Mouse (Mus musculus) CH12.LX (cell line): Measurements from ENCODE around the gene Tspan14. TPM values are rescaled to one million over a fixed set of nuclear protein-coding genes. Genes with fewer than 3 reads are reported as not detected.

ENCODE experiments used
- DNase-seq: peaks from one replicate; pipeline ENCODE4 v3.0.0-alpha.2; 2013; ENCODE audit errors: extremely low read depth
- H3K27ac ChIP-seq: 2 replicates; pipeline ENCODE4 v1.5.1; 2012; ENCODE audit warnings: low read depth, mild to moderate bottlenecking, control low read depth, moderate library complexity; ENCODE audit not compliant: insufficient read depth
- H3K27me3 ChIP-seq: replicated peaks from 2 replicates; pipeline ENCODE3; 2012; ENCODE audit warnings: inconsistent platforms
- H3K36me3 ChIP-seq, 2 experiments: replicated peaks in 1 of 2; 2 replicates each; pipeline versions ENCODE3 to v1.6.1; 2012; ENCODE audit warnings: inconsistent platforms in 1 of 2, low read length in 1 of 2, mild to moderate bottlenecking in 1 of 2, mixed read lengths in 1 of 2, moderate library complexity in 1 of 2; ENCODE audit not compliant: control insufficient read depth in 1 of 2, insufficient read depth in 1 of 2
- H3K4me1 ChIP-seq, 2 experiments: 2 replicates each; pipeline ENCODE4 v1.6.1; 2012; ENCODE audit warnings: inconsistent platforms in 1 of 2, moderate library complexity in 1 of 2; ENCODE audit not compliant: insufficient read depth in 2 of 2, control insufficient read depth in 1 of 2
- H3K4me2 ChIP-seq: 2 replicates; pipeline ENCODE4 v1.6.1; 2012; ENCODE audit warnings: low read depth, mild to moderate bottlenecking, control low read depth; ENCODE audit not compliant: poor library complexity, insufficient read depth, severe bottlenecking
- H3K4me3 ChIP-seq, 3 experiments: fragments of 150-350 bp in 1 of 3; sonication (generic) in 1 of 3; replicated peaks in 1 of 3; 2 replicates each; pipeline versions ENCODE3 to v1.5.1; 2011 to 2012; ENCODE audit warnings: low read depth in 2 of 3, low read length in 2 of 3, mild to moderate bottlenecking in 2 of 3, moderate library complexity in 2 of 3, control low read depth in 1 of 3, improper control_type of control experiment in 1 of 3, inconsistent platforms in 1 of 3, mixed read lengths in 1 of 3; ENCODE audit not compliant: poor library complexity in 1 of 3
- H3K79me2 ChIP-seq: replicated peaks from 2 replicates; pipeline ENCODE4 v1.6.1; 2012; ENCODE audit warnings: mild to moderate bottlenecking, moderate library complexity; ENCODE audit not compliant: control insufficient read depth, poor library complexity, insufficient read depth, severe bottlenecking; ENCODE audit errors: extremely low read depth
- H3K9ac ChIP-seq: 2 replicates; pipeline ENCODE4 v1.6.1; 2012; ENCODE audit warnings: low read depth, mild to moderate bottlenecking, control low read depth, moderate library complexity; ENCODE audit not compliant: insufficient read depth
- H3K9me3 ChIP-seq: replicated peaks from 2 replicates; pipeline ENCODE3; 2012; ENCODE audit warnings: low read length, inconsistent platforms, mixed read lengths
- CHD1 ChIP-seq: IDR thresholded peaks from 2 replicates; pipeline ENCODE4 v1.6.1; 2012; ENCODE audit warnings: low read depth, low read length, improper control_type of control experiment, inconsistent platforms
- CTCF ChIP-seq, 2 experiments: IDR thresholded peaks in 1 of 2; conservative IDR thresholded peaks in 1 of 2; 2 replicates each; pipeline ENCODE4 v1.5.1; 2011 to 2012; ENCODE audit warnings: low read depth in 2 of 2, low read length in 2 of 2, improper control_type of control experiment in 1 of 2, inconsistent platforms in 1 of 2, mild to moderate bottlenecking in 1 of 2, moderate library complexity in 1 of 2
- E2F4 ChIP-seq: IDR thresholded peaks from 2 replicates; pipeline ENCODE4 v1.6.1; 2011; ENCODE audit warnings: low read depth, low read length, improper control_type of control experiment; ENCODE audit not compliant: insufficient replicate concordance
- ELF1 ChIP-seq: IDR thresholded peaks from 2 replicates; pipeline ENCODE4 v1.6.1; 2014; ENCODE audit warnings: low read depth, mild to moderate bottlenecking, inconsistent platforms, low read length, improper control_type of control experiment
- GABPA ChIP-seq: IDR thresholded peaks from 2 replicates; pipeline ENCODE4 v1.6.1; 2012; ENCODE audit warnings: low read depth, low read length, improper control_type of control experiment, inconsistent platforms; ENCODE audit not compliant: insufficient replicate concordance
- IRF4 ChIP-seq: IDR thresholded peaks from 2 replicates; pipeline ENCODE4 v1.6.1; 2014; ENCODE audit warnings: low read depth, mild to moderate bottlenecking, inconsistent platforms, low read length, improper control_type of control experiment
- JUND ChIP-seq: conservative IDR thresholded peaks from 2 replicates; pipeline ENCODE4 v1.6.1; 2011; ENCODE audit warnings: low read depth, low read length, improper control_type of control experiment
- KAT2A ChIP-seq: IDR thresholded peaks from 2 replicates; pipeline ENCODE4 v1.6.1; 2012; ENCODE audit warnings: low read length, improper control_type of control experiment, inconsistent platforms; ENCODE audit not compliant: insufficient replicate concordance
- MAX ChIP-seq: IDR thresholded peaks from 2 replicates; pipeline ENCODE4 v1.6.1; 2011; ENCODE audit warnings: low read length, improper control_type of control experiment
- MYC ChIP-seq: IDR thresholded peaks from 2 replicates; pipeline ENCODE4 v1.6.1; 2011; ENCODE audit warnings: low read depth, mild to moderate bottlenecking, improper control_type of control experiment, low read length
- NRF1 ChIP-seq: IDR thresholded peaks from 2 replicates; pipeline ENCODE4 v1.6.1; 2014; ENCODE audit warnings: low read depth, mild to moderate bottlenecking, inconsistent platforms, low read length, improper control_type of control experiment, moderate library complexity
- SIN3A ChIP-seq: IDR thresholded peaks from 2 replicates; pipeline ENCODE4 v1.6.1; 2012; ENCODE audit warnings: low read length, improper control_type of control experiment, inconsistent platforms
- UBTF ChIP-seq: IDR thresholded peaks from 2 replicates; pipeline ENCODE4 v1.6.1; 2012; ENCODE audit warnings: low read depth, mild to moderate bottlenecking, inconsistent platforms, low read length, improper control_type of control experiment, moderate library complexity
- USF1 ChIP-seq: IDR thresholded peaks from 2 replicates; pipeline ENCODE4 v1.6.1; 2014; ENCODE audit warnings: low read depth, mild to moderate bottlenecking, inconsistent platforms, low read length, improper control_type of control experiment
- ZC3H11A ChIP-seq: IDR thresholded peaks from 2 replicates; pipeline ENCODE4 v1.6.1; 2012; ENCODE audit warnings: low read depth, mild to moderate bottlenecking, inconsistent platforms, low read length, improper control_type of control experiment
- ZKSCAN1 ChIP-seq: IDR thresholded peaks from 2 replicates; pipeline ENCODE4 v1.6.1; 2012; ENCODE audit warnings: low read depth, inconsistent platforms, low read length, improper control_type of control experiment, borderline replicate concordance
- dilution Hi-C: fragments of 300-500 bp; cut with MboI; formaldehyde crosslinking; loops from 2 replicates; pipeline ENCODE4 v1.14.3; 2020; ENCODE audit warnings: low sequenced_read_pairs; ENCODE audit not compliant: extremely low pct_unique_long_range_greater_than_20kb, extremely low pct_ligation_motif_present
- in situ Hi-C: fragments of 300-500 bp; cut with MboI; formaldehyde crosslinking; loops from 3 replicates; pipeline ENCODE4 v1.14.3; 2019; ENCODE audit warnings: low sequenced_read_pairs, low pct_ligation_motif_present, low pct_unique_long_range_greater_than_20kb, mixed read lengths
- polyA plus RNA-seq: library from polyadenylated mRNA; unstranded; fragments of >175 nt; gene quantifications from 2 replicates; pipeline ENCODE4 v1.2.1, GENCODE M21; 2012; ENCODE audit warnings: low read depth; ENCODE audit not compliant: insufficient read length
- total RNA-seq, 2 experiments: library from RNA; depleted of rRNA; stranded (reverse); fragments of 300-350 nt in 1 of 2; fragments of >200 nt in 1 of 2; gene quantifications; 2 replicates each; pipeline ENCODE4 v1.2.3; 2012 to 2014

Gene Tspan14
- total and polyA plus RNA-seq, 3 experiments: 11.6 to 19.1 (median 14.9) TPM

- Histone ChIP-seq H3K36me3 (peaks cover 0 to 39% of the 10 kb centered on the region in 2 experiments), H3K9me3 (no peaks in the 10 kb centered on the region), H3K27me3 (no peaks in the 10 kb centered on the region), H3K27ac (no peak overlapping the region), H3K79me2 (peaks cover 28% of the 10 kb centered on the region), H3K4me3 (no peak overlapping the region), H3K4me1 (peaks cover 9 to 49% of the 10 kb centered on the region in 2 experiments; a peak in 3 of 4 replicates), H3K9ac (no peak overlapping the region), H3K4me2 (no peak overlapping the region)
- dilution Hi-C loops: no loop called here
- in situ Hi-C loops: no loop called here
- DNase-seq: no peak
- TF ChIP-seq SIN3A (no peak), UBTF (no peak), IRF4 (no peak), JUND (no peak), CHD1 (no peak), CTCF (conservative IDR thresholded peaks at IDR 0.05 in 1 of 2, IDR thresholded peaks at IDR 0.05 in 1 of 2; ENCODE audit: low read depth in 2 of 2, low read length in 2 of 2) (no peak), MYC (no peak), ZKSCAN1 (no peak), ELF1 (no peak), GABPA (no peak), KAT2A (no peak), E2F4 (no peak), ZC3H11A (no peak), USF1 (no peak)
Observed at GRCm38 (mm10) chr14:40943802-40944201, 22.8 kb downstream of the Tspan14 start.

GRCm38 (mm10) chr14:40942429-40942828 lies 24.2 kb downstream of the Tspan14 start:
- in situ Hi-C loops: no loop called here
- Histone ChIP-seq H3K4me2 (no peak overlapping the region), H3K79me2 (peaks cover 24% of the 10 kb centered on the region), H3K9ac (no peak overlapping the region), H3K36me3 (peaks cover 0 to 41% of the 10 kb centered on the region in 2 experiments), H3K27ac (no peak overlapping the region), H3K27me3 (no peaks in the 10 kb centered on the region), H3K9me3 (no peaks in the 10 kb centered on the region), H3K4me3 (no peak overlapping the region), H3K4me1 (peaks cover 6 to 52% of the 10 kb centered on the region in 2 experiments; a peak in 3 of 4 replicates)
- dilution Hi-C loops: no loop called here
- TF ChIP-seq MAX (no peak), NRF1 (no peak), ZC3H11A (no peak), CHD1 (no peak)
- DNase-seq: no peak
